Mouse (Mus musculus) hindbrain, postnatal 0 days (tissue): ENCODE data around the gene Cdh4. TPM values are rescaled to one million over a fixed set of nuclear protein-coding genes. Genes with fewer than 3 reads are reported as not detected.

Experiments
- ATAC-seq: fragments of 200-750 bp; cut with Nextera tagmentation; 2 replicates; pipeline ENCODE4 v1.8.0; 2017; ENCODE audit warnings: mild to moderate bottlenecking, moderate TSS enrichment, moderate library complexity
- DNase-seq: peaks from one replicate; pipeline ENCODE4 v3.0.0-alpha.2; 2015; ENCODE audit warnings: low spot score
- H3K27ac ChIP-seq: fragments of 300-500 bp; sonication (generic); 2 replicates; pipeline ENCODE4 v1.5.1; 2014; ENCODE audit warnings: mild to moderate bottlenecking
- H3K27me3 ChIP-seq: fragments of 300-500 bp; sonication (generic); 2 replicates; pipeline ENCODE4 v1.6.1; 2014; ENCODE audit warnings: low read length, mixed read lengths; ENCODE audit not compliant: insufficient read depth
- H3K36me3 ChIP-seq: fragments of 300-500 bp; sonication (generic); 2 replicates; pipeline ENCODE4 v1.6.1; 2014; ENCODE audit warnings: low read length, mixed read lengths; ENCODE audit not compliant: insufficient read depth
- H3K4me1 ChIP-seq: fragments of 300-500 bp; sonication (generic); 2 replicates; pipeline ENCODE4 v1.6.1; 2014; ENCODE audit warnings: antibody characterized with exemption, low read length, mixed read lengths; ENCODE audit not compliant: insufficient read depth
- H3K4me2 ChIP-seq: fragments of 300-500 bp; sonication (generic); 2 replicates; pipeline ENCODE4 v1.6.1; 2014; ENCODE audit warnings: low read depth, mild to moderate bottlenecking, low read length, moderate library complexity, mixed read lengths
- H3K4me3 ChIP-seq: fragments of 300-500 bp; sonication (generic); 2 replicates; pipeline ENCODE4 v1.5.1; 2014; ENCODE audit warnings: low read length
- H3K9ac ChIP-seq: fragments of 300-500 bp; sonication (generic); replicated peaks from 2 replicates; pipeline ENCODE4 v1.6.1; 2014; ENCODE audit warnings: mild to moderate bottlenecking, low read length, moderate library complexity, mixed read lengths
- H3K9me3 ChIP-seq: fragments of 300-500 bp; sonication (generic); 2 replicates; pipeline ENCODE4 v1.6.1; 2016; ENCODE audit warnings: low read length, mixed read lengths
- CTCF ChIP-seq: IDR thresholded peaks from 2 replicates; pipeline ENCODE4 v1.5.1; 2016; ENCODE audit warnings: antibody characterized with exemption, control low read depth, low read depth
- WGBS: fragments of 180-500 bp; shearing (Covaris S2); extraction: QIAGEN DNeasy Blood & Tissue Kit; methylation state at CpG from one replicate; pipeline ENCODE4 v1.1.7; 2014; 5-methylcytosine and 5-hydroxymethylcytosine counted together
- polyA plus RNA-seq: library from polyadenylated mRNA; unstranded; fragments of >200 nt; fragmentation: Nextera tagmentation; extraction: Ambion mirVana; gene quantifications from 2 replicates; pipeline ENCODE4 v1.2.1, GENCODE M21; 2015
- total RNA-seq: library from RNA; depleted of rRNA; stranded (reverse); fragments of >200 nt; gene quantifications from 2 replicates; pipeline ENCODE4 v1.2.3, GENCODE M21; 2014

The Cdh4 gene
- total and polyA plus RNA-seq, 2 experiments from 2014 or later, result 42.1 to 66.8 TPM

- TF ChIP-seq CTCF, result no peak
- no peaks in the 10 kb centered on the region for H3K36me3 ChIP-seq
- ATAC-seq (no peak), DNase-seq (no peak)
- peaks cover 5% of the 10 kb centered on the region for H3K4me1 ChIP-seq
- no peak overlapping the region for H3K27ac ChIP-seq
- no peak overlapping the region for H3K9ac ChIP-seq
- H3K9me3 ChIP-seq, result no peaks in the 10 kb centered on the region
- WGBS, result 49% methylated on average over 5 of the region's 5 CpGs
- H3K27me3 ChIP-seq, result no peaks in the 10 kb centered on the region
- H3K4me3 ChIP-seq, result no peak overlapping the region
- H3K4me2 ChIP-seq, result no peak overlapping the region
These were observed 138.8 kb downstream of the Cdh4 start for GRCm38 (mm10) chr2:179581058-179581457.

GRCm38 (mm10) chr2:179582966-179583365 is 140.7 kb downstream of the Cdh4 start:
- Histone ChIP-seq H3K36me3 (no peaks in the 10 kb centered on the region), H3K4me3 (no peak overlapping the region), H3K4me1 (peaks cover 5% of the 10 kb centered on the region), H3K27me3 (no peaks in the 10 kb centered on the region), H3K4me2 (peak overlapping the region; percentile 16; the same call in 1 of the 2 replicates), H3K9ac (no peak overlapping the region), H3K9me3 (no peaks in the 10 kb centered on the region), H3K27ac (no peak overlapping the region)
- no peak for ATAC-seq
- DNase-seq, result no peak
- WGBS, result 55% methylated on average over 16 of the region's 16 CpGs
- no peak for TF ChIP-seq CTCF

DNA sequence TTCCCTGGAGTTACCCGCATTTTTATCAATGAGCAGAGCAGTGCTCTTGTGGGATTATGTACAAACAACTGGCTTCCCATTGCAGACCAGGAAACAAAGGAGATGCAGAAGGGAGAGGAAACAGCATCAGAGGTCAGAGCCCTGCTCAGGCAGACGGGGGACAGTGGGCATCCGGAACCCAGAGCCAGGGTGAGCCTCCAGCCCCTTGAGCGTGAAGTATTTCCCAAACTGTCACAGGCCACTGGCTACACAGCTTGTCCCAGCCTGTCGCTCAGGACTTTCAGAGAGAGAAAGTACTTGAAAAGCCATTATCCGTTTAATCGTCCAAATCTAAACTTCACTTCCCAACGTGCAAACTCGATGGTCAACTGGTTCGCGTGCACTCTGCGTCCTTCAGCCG is 142.4 kb downstream of the Cdh4 start:
- no peaks in the 10 kb centered on the region for H3K9me3 ChIP-seq
- H3K27ac ChIP-seq, result no peak overlapping the region
- no peak overlapping the region for H3K9ac ChIP-seq
- WGBS, result 59% methylated on average over 13 of the region's 13 CpGs
- no peaks in the 10 kb centered on the region for H3K27me3 ChIP-seq
- peaks cover 5% of the 10 kb centered on the region for H3K4me1 ChIP-seq
- DNase-seq (no peak), ATAC-seq (no peak)
- no peak for TF ChIP-seq CTCF
- no peaks in the 10 kb centered on the region for H3K36me3 ChIP-seq
- no peak overlapping the region for H3K4me2 ChIP-seq
- H3K4me3 ChIP-seq, result no peak overlapping the region

DNA sequence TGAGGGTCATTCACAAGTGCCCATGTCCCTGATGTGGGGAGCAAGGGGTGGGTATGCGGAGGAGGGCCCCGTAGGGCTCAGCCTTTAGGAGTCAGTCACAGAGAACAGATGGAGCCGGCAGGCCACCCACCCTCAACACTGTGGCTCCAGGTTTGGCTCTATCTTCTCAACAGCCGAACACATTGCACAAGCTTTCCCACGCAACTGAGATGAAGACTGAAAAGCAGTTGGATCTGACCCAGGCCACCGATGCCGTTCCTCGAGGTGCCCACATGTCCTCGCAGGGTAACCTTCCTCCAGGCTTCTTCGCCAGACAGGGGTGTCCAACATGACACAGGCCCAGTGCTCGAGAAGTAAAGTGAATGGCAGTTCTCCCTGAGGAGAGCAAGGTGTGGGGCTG is 144.2 kb downstream of the Cdh4 start:
- Histone ChIP-seq H3K36me3 (no peaks in the 10 kb centered on the region), H3K27ac (no peak overlapping the region), H3K9ac (no peak overlapping the region), H3K9me3 (no peaks in the 10 kb centered on the region), H3K4me2 (no peak overlapping the region), H3K27me3 (no peaks in the 10 kb centered on the region), H3K4me3 (no peak overlapping the region), H3K4me1 (peaks cover 8% of the 10 kb centered on the region)
- DNase-seq, result no peak
- no peak for TF ChIP-seq CTCF
- WGBS, result 76% methylated on average over 11 of the region's 11 CpGs
- no peak for ATAC-seq

- 86% methylated on average over 2 of the region's 2 CpGs for WGBS
- ATAC-seq, result no peak
These were observed 144.8 kb downstream of the Cdh4 start for GRCm38 (mm10) chr2:179587069-179587468.

GRCm38 (mm10) chr2:179591661-179592060 is 149.4 kb downstream of the Cdh4 start:
- H3K4me2 ChIP-seq, result no peak overlapping the region
- no peak overlapping the region for H3K9ac ChIP-seq
- H3K36me3 ChIP-seq, result no peaks in the 10 kb centered on the region
- no peaks in the 10 kb centered on the region for H3K27me3 ChIP-seq
- peak; percentile 55 for ATAC-seq
- 51% methylated on average over 5 of the region's 5 CpGs for WGBS
- peak; percentile 16; the same call in 1 of the 2 replicates for TF ChIP-seq CTCF
- no peak overlapping the region for H3K27ac ChIP-seq
- H3K9me3 ChIP-seq, result no peaks in the 10 kb centered on the region
- H3K4me3 ChIP-seq, result no peak overlapping the region
- DNase-seq, result peak; percentile 37
- peaks cover 11% of the 10 kb centered on the region; the same call in 1 of the 2 replicates for H3K4me1 ChIP-seq

More at GRCm38 (mm10) chr2:179587069-179587468, 144.8 kb downstream of the Cdh4 start:
- Histone ChIP-seq H3K9me3 (no peaks in the 10 kb centered on the region), H3K36me3 (no peaks in the 10 kb centered on the region), H3K27ac (no peak overlapping the region), H3K27me3 (no peaks in the 10 kb centered on the region), H3K4me2 (no peak overlapping the region), H3K9ac (no peak overlapping the region), H3K4me3 (no peak overlapping the region), H3K4me1 (peaks cover 12% of the 10 kb centered on the region)
- DNase-seq, result no peak
- no peak for TF ChIP-seq CTCF

DNA sequence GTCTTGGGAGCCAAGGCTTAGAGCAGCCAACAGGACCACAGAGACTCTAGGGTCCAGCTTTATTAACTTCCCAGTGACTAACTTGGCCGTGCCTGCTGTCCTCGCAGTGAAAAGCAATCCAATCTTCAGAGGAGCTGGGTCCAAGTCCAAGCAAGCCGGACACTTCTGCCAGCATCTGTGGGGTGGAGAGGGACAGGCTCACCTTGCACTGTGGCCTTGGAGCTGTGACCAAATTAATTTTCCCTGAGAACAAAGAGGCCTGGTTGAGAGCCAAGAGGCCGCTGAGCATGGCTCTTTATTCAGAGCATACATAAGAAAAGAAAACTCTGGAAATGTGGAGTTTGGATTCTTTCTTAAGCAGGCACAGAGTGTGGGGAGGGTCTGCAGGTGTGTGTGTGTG is 152.8 kb downstream of the Cdh4 start:
- DNase-seq (peak; percentile 46), ATAC-seq (0 out of 2 replicates have a peak, but pooled peaks have one; percentile 15)
- WGBS, result 37% methylated on average over 4 of the region's 4 CpGs
- Histone ChIP-seq H3K4me3 (no peak overlapping the region), H3K27ac (no peak overlapping the region), H3K36me3 (no peaks in the 10 kb centered on the region), H3K4me2 (no peak overlapping the region), H3K9me3 (no peaks in the 10 kb centered on the region), H3K27me3 (no peaks in the 10 kb centered on the region), H3K4me1 (peaks cover 11% of the 10 kb centered on the region; the same call in 1 of the 2 replicates), H3K9ac (no peak overlapping the region)
- no peak for TF ChIP-seq CTCF
